Mouse (Mus musculus) ES-Bruce4 (cell line): ENCODE data around the gene Pex11b.
A peak's percentile ranks its signal among the peaks of the same experiment; 100 is the strongest.

Experiments
- CTCF ChIP-seq: IDR thresholded peaks from one replicate; pipeline ENCODE4 v1.8.1; 2011; ENCODE audit warnings: low read depth, low read length
- EP300 ChIP-seq: IDR thresholded peaks from 2 replicates; pipeline ENCODE4 v1.6.1; 2011; ENCODE audit warnings: low read depth, low read length; ENCODE audit not compliant: insufficient read depth

DNA sequence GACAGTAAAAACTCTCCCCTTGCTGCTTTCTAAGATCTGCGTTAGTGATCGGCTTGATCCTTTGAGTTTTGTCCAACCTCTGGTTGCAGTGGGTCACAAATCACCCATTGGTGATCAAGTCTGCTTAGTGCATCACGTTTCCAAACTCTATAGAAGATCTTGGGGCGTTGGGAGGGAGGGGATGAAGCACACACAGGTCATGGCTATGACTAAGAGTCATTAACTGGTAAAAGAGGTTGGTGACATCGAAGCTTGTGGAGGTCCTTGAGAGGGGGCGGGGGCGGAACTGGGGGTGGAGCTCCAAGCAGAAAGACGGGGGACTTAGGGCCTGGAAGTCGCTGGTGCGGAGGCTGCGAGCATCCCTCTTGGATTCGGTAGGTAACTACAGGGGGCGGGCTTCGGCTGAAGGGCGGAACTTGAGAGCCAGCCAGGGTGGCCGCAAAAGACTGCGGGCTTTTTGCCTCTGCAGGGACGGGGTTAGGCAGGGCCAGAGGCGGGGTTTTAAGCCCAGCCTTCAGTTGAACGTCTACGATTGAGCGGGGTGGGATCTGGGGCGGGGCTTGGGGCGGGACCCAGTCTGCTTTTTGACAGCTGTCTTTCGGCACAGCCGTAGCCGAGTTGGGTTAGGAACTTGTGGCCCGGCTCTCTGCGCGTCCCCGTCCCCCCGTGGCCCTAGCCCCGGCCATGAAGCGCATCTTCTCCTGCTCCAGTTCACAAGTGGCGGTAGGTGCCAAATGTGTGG lies 34.7 kb downstream of the Pex11b start, which contains the start of gene Ankrd35:
- TF ChIP-seq CTCF (peak; percentile 17), EP300 (peak; percentile 13; the same call in 1 of the 2 replicates)
